Mouse (Mus musculus): Measurements from ENCODE around the gene Mst1r.

DNA sequence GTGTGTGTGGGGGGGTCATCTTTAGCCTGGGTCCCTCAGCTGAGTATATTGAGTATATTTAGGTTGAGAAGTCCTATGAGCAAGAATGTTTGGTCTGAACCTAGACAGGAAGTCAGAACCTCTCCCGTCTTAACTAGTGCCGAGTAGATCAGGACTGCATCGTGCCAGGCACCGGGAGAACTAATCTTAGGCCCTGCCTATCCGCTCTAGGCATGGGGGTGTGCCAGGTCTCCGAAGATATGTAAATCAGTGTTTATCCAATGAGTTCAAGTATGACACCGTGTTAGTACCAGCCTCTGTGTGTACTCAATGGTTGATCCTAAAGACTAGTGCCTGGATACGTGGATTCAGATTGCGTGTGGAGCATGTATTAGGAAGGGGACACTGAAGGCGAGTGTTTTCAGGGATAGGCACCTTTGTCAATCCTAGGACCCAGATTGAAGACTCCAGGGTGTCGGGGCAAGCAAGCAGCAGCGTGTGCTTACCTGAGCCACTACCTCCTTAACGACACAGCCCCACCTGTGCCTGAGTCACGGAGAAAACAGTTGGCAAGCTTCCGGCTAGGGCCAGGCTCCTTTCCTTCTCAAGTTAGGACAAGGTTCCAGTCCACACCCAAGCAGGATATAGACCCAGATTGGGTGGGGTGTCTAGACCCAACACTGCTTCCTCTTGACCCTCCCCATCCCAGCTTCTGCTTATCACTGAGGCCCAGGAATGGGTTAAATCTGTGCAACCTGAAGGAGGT, 3.5 kb downstream of the Mst1r start:
- no peak for TF ChIP-seq CTCF (IDR thresholded peaks at IDR 0.05; ENCODE audit: control insufficient read depth, insufficient read depth, insufficient read length)
- no peak for TF ChIP-seq MYOG (IDR thresholded peaks at IDR 0.05; ENCODE audit: control insufficient read depth, extremely low read depth, insufficient read length)

Measured in C2C12 (cell line).